Mouse (Mus musculus): ENCODE measurements at regions not wholly inside any gene's neighbourhood (a gene's known extent, or its start where the extent isn't known, plus 50 kb on each side); places are given as distances from the start of the nearest gene placed in this dataset.

- TF ChIP-seq EP300 (IDR thresholded peaks at IDR 0.05; ENCODE audit: insufficient read depth, low read depth, low read length) (no peak), CTCF (IDR thresholded peaks at IDR 0.05; ENCODE audit: low read depth, low read length) (no peak), POLR2A (IDR thresholded peaks at IDR 0.05; ENCODE audit: insufficient read depth, low read length) (no peak)
Observed at GRCm38 (mm10) chr4:142298770-142299337, 59.7 kb upstream of the Kazn start.
